Mouse (Mus musculus): ENCODE measurements at regions not wholly inside any gene's neighbourhood (a gene's known extent, or its start where the extent isn't known, plus 50 kb on each side); places are given as distances from the start of the nearest gene placed in this dataset.

GRCm38 (mm10) chr16:29147766-29148165 is 61.7 kb upstream of the Hrasls start:
- no peak overlapping the region for H3K4me3 ChIP-seq
- no peak overlapping the region for H3K27ac ChIP-seq
- DNase-seq = no peak
- intact Hi-C loops (cut with DNase I) = loop anchor here (5.0 kb wide), 1 partner anchor 50 kb away; no protein-coding TSS in a partner anchor
- TF ChIP-seq CTCF (IDR thresholded peaks at IDR 0.05) = no peak

- intact Hi-C loops (cut with DNase I) = no loop called here
- no peak overlapping the region for H3K27ac ChIP-seq
These were observed 90.3 kb upstream of the Hrasls start for GRCm38 (mm10) chr16:29119217-29119616.

GRCm38 (mm10) chr16:29096791-29097190 is 112.7 kb upstream of the Hrasls start:
- H3K27ac ChIP-seq = no peak overlapping the region
- intact Hi-C loops (cut with DNase I) = no loop called here
- no peak for TF ChIP-seq CTCF (IDR thresholded peaks at IDR 0.05)
- H3K4me3 ChIP-seq = no peak overlapping the region
- no peak for DNase-seq

More at GRCm38 (mm10) chr16:29119217-29119616, 90.3 kb upstream of the Hrasls start:
- no peak for DNase-seq
- H3K4me3 ChIP-seq = no peak overlapping the region
- no peak for TF ChIP-seq CTCF (IDR thresholded peaks at IDR 0.05)

- intact Hi-C loops (cut with DNase I) = no loop called here
These were observed 136.5 kb upstream of the Mb21d2 start for GRCm38 (mm10) chr16:29065961-29066360.

GRCm38 (mm10) chr16:29065097-29065785 is 135.8 kb upstream of the Mb21d2 start:
- intact Hi-C loops (cut with DNase I) = no loop called here
- TF ChIP-seq CTCF (IDR thresholded peaks at IDR 0.05) = no peak
- DNase-seq = no peak
- H3K27ac ChIP-seq = no peak overlapping the region
- H3K4me3 ChIP-seq = no peak overlapping the region

More at GRCm38 (mm10) chr16:29065961-29066360, 136.5 kb upstream of the Mb21d2 start:
- Histone ChIP-seq H3K27ac (no peak overlapping the region), H3K4me3 (no peak overlapping the region)
- no peak for TF ChIP-seq CTCF (IDR thresholded peaks at IDR 0.05)
- DNase-seq = peak; percentile 24

GRCm38 (mm10) chr16:29063377-29063776 is 133.9 kb upstream of the Mb21d2 start:
- Histone ChIP-seq H3K27ac (no peak overlapping the region), H3K4me3 (no peak overlapping the region)
- intact Hi-C loops (cut with DNase I) = no loop called here
- DNase-seq = no peak
- no peak for TF ChIP-seq CTCF (IDR thresholded peaks at IDR 0.05)

- no peak for DNase-seq
- Histone ChIP-seq H3K4me3 (no peak overlapping the region), H3K27ac (no peak overlapping the region)
- no peak for TF ChIP-seq CTCF (IDR thresholded peaks at IDR 0.05)
- intact Hi-C loops (cut with DNase I) = no loop called here
These were observed 127.6 kb upstream of the Mb21d2 start for GRCm38 (mm10) chr16:29057076-29057475.

- intact Hi-C loops (cut with DNase I) = no loop called here
- no peak overlapping the region for H3K27ac ChIP-seq
- TF ChIP-seq CTCF (IDR thresholded peaks at IDR 0.05) = no peak
- no peak for DNase-seq
- H3K4me3 ChIP-seq = no peak overlapping the region
These were observed 125.0 kb upstream of the Mb21d2 start for GRCm38 (mm10) chr16:29054423-29054822.

GRCm38 (mm10) chr16:29046453-29046993 is 117.0 kb upstream of the Mb21d2 start:
- no peak for DNase-seq
- TF ChIP-seq CTCF (IDR thresholded peaks at IDR 0.05) = no peak
- intact Hi-C loops (cut with DNase I) = no loop called here
- no peak overlapping the region for H3K4me3 ChIP-seq
- no peak overlapping the region for H3K27ac ChIP-seq

GRCm38 (mm10) chr16:29035523-29035922 is 106.0 kb upstream of the Mb21d2 start:
- intact Hi-C loops (cut with DNase I) = no loop called here
- TF ChIP-seq CTCF (IDR thresholded peaks at IDR 0.05) = no peak
- DNase-seq = no peak
- no peak overlapping the region for H3K4me3 ChIP-seq
- no peak overlapping the region for H3K27ac ChIP-seq

GRCm38 (mm10) chr16:29034053-29034794 is 104.8 kb upstream of the Mb21d2 start:
- no peak for DNase-seq
- no peak overlapping the region for H3K4me3 ChIP-seq
- TF ChIP-seq CTCF (IDR thresholded peaks at IDR 0.05) = no peak
- intact Hi-C loops (cut with DNase I) = no loop called here
- no peak overlapping the region for H3K27ac ChIP-seq

GRCm38 (mm10) chr16:29033357-29033756 is 103.9 kb upstream of the Mb21d2 start:
- TF ChIP-seq CTCF (IDR thresholded peaks at IDR 0.05) = peak; percentile 44
- no peak overlapping the region for H3K4me3 ChIP-seq
- no peak overlapping the region for H3K27ac ChIP-seq
- no peak for DNase-seq
- intact Hi-C loops (cut with DNase I) = loop anchor here (2.0 kb wide), 1 partner anchor 193 kb away; no protein-coding TSS in a partner anchor

GRCm38 (mm10) chr16:29027856-29028255 is 98.4 kb upstream of the Mb21d2 start:
- no peak for TF ChIP-seq CTCF (IDR thresholded peaks at IDR 0.05)
- DNase-seq = no peak
- H3K4me3 ChIP-seq = no peak overlapping the region
- no peak overlapping the region for H3K27ac ChIP-seq
- intact Hi-C loops (cut with DNase I) = no loop called here

All from gastrocnemius, adult 2 months (tissue).